Mouse (Mus musculus) heart, postnatal 14 days (tissue): ENCODE measurements around the gene Cox5a. TPM values are rescaled to one million over a fixed set of nuclear protein-coding genes. Genes with fewer than 3 reads are reported as not detected.

Experiments used
- DNase-seq, 2 experiments: peaks; one replicate each; pipeline ENCODE4 v3.0.0; 2021 to 2022
- intact Hi-C: fragments of 180-260 bp; cut with DNase I; formaldehyde crosslinking; loops from one replicate; pipeline ENCODE4 v1.15.1; 2025
- total RNA-seq, 2 experiments: library from RNA; stranded (reverse); gene quantifications; 2 replicates each; pipeline ENCODE4 v1.2.3; 2021

Cox5a gene
- total RNA-seq, 2 experiments from 2014 or later, result 2,287 to 2,318 TPM

DNA sequence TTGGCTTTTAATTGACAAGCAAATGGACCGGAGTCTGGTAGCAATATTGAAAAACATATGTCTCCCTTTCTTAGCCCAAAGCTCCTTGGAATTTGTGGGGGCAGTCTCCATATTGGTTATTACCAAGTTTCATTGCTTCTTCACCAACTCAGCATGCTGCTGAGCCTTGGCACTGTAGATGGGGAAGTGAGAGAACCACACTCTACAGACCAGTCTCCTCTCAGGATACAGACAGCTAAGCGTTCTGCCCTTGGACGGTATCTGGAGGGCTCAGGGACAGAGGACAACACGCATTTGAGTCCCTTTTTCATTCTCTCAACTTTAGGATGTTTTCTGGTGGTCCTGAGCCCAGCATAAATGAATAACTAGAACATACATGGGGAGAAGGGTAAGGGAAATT is 37.6 kb downstream of the Cox5a start:
- intact Hi-C loops, result no loop called here
- no peak for DNase-seq

DNA sequence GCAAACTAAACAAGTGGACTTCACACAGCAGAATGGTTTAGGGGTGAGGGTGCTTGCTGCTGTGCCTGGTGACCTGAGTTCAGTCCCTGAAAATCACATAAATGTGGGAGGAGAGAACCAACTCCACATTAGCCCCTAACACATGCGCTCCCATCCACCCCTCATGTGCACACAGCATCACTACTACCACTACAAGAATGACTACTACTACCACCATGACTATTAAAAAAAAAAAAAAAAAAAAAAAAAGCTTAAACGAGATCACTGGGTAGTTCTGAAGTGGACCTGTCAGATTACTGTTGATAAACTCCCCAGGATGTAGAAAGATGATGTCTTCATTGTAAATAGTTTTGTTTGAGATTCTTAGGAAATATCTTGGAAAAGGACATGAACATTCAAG is 38.5 kb downstream of the Cox5a start:
- intact Hi-C loops, result no loop called here
- no peak for DNase-seq

DNA sequence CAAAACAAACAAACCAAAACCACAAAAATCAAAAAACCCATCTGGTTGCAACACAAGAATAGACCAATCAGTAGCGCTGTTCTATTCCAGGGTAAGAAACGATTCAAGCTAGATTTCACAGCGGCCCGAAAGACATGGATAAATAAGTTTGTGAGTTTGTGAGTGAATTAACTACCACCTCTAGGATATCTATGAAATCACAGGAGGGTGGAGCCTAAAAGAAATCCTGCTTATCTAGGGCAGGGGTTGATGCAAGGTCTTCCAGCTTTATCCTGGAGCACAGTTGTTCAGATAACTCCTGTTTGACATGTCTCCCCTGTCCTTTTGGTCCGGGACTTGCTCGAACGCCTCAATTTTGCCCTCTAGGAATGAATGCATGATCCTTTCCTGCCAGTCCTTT is 39.2 kb downstream of the Cox5a start:
- DNase-seq, result no peak
- intact Hi-C loops, result no loop called here

DNA sequence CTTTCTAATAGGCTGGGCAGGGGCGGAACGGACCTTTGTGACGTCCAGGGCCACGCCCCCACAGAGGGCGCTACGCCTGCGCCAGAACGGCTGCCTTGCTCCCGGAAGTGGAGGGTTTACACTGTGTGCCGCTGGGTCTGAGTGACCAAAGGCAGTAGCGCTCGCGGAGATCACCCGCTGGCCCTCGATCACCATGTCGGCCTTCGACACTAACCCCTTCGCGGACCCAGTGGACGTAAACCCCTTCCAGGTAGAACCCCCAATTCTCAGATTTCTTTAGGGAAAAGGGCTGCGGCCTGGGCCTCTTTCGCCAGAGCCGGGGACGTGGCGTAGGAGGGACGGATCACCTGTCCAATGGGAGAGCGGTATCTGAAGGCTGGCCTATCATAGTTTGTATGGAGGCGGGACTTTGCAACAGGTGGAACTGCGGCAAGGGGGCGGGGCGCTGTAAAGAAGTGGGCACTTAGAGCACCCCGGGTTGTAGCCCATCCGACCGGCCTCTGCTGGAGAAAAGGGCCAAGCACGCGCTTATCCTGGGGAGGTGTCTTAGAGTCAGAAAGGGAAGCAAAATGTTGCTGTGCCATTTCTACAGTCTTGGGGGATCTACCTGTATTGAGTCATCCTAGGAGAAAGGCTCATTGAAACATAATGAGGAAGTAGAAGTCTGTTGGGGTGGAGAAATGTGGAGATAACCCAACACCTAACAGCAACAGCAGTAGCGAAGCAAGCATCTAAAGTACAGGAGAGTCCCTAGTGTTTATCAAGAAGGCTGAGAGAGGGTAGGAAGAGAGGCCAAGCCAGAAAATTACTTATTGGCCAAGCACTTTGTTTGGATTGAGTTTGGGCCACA is 40.0 kb downstream of the Cox5a start, which contains the start of gene Scamp2:
Scamp2 (plus strand) TSS at position 83 of the 850 bp plus-strand sequence.
- DNase-seq, result peak; percentile 92 to 94
- intact Hi-C loops, result no loop called here

DNA sequence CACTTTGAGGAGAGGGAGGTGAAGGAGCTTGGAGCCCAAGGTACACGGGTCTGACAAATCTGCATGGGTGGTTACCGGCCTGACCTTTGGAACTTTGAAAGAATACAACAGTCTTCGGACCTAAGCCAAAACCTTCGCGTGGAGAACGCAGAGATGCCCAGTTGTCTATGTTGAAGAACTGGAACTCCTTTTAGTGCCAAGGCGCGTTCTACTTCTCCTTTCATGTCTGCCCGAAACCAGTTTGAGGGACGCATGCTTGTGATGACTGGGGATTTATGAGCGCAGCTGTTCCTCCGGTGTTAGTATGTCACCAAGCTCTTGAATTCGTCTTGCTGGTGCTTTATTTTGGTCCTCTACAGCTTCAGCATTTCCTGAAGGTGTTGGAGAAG is 40.6 kb downstream of the Cox5a start:
- DNase-seq, result no peak

DNA sequence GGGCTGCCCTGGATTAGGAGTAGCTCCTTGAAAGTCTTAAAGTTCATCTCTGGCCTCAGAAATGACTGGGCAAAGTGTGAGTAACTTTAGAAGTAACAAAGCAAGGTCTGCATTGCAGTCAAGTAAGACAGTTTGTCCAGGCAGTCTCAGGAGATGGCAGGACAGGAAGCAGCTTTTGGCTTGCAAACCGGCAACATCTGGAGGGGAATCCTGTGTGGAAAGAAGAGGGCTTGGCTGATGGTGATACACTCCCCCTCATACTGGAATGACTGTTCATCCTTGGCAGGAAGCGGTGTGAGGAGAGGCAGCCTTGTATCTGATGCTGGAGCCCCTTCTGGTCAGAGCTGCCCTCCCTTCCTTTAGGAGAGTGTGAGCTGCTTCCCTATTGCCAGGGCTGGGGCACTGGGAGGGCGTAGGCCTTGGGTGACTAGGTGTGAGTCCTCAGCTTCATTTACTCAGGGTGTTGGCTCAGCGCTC is 41.9 kb downstream of the Cox5a start:
- intact Hi-C loops, result no loop called here
- peak; percentile 62 to 77 for DNase-seq

More for the DNA sequence above, 40.6 kb downstream of the Cox5a start:
- intact Hi-C loops, result no loop called here

DNA sequence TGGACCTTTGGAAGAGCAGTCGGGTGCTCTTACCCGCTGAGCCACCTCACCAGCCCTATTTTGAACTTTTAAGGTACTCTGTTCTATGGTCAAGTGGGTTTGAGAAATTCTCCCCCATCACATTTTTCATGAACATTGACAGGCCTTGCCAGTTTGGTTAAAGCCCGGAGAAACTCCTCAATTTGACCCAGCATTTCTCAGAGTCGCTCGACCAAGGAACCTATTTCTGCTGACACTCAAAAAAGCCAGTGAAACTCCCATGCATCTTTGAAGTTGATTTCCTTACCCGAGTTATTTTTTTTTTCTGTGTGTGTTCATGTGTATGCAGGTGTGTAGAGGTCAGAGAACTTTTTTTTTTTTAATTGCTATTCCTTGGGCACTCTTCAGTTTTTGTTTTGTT is 43.5 kb downstream of the Cox5a start:
- intact Hi-C loops, result no loop called here
- DNase-seq, result no peak

DNA sequence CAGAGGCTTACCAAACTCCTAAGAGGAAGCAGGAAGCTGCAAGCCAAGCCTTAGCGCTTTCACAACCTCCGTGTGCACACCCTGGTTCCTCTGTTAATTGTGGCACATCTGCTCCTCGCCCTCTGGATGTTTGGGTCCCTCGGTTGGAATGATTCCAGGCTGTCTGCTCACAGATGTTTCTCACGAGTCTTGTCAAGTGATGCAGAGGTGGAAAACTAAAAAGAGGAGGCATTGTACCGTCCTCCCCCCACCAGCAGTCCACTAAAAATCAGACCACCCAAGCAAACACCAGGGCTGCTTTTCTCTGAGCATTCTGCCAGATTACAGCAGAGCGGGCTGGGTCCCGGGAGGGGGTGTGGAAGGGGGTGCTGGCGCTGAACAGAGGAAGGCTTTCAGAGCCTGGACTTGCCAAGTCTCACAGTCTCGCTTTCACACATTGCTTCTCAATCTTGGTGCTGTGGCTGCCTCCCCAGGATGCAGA is 44.7 kb downstream of the Cox5a start:
- intact Hi-C loops, result no loop called here

DNA sequence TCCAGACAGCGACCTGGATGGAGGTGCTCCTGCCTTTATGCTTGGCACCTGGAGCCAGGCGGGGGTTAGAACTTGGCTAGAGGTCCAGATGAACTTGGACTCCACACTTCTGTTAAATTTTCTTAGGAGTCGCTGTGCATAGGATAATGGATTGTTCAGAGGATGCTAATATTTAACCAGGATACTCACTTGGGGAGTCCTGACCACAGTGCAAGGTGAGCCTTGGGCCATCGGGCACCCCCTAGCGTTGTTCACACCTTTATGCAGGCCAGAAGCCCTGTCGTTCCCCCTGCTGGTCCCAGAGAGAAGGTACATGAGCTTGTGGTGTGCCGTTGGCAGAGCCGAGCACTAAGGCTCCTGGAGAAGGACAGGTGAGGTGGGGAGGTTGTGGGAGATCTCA is 45.8 kb downstream of the Cox5a start:
- DNase-seq, result no peak
- intact Hi-C loops, result no loop called here

More for the DNA sequence above, 44.7 kb downstream of the Cox5a start:
- DNase-seq, result peak; percentile 46 to 66

DNA sequence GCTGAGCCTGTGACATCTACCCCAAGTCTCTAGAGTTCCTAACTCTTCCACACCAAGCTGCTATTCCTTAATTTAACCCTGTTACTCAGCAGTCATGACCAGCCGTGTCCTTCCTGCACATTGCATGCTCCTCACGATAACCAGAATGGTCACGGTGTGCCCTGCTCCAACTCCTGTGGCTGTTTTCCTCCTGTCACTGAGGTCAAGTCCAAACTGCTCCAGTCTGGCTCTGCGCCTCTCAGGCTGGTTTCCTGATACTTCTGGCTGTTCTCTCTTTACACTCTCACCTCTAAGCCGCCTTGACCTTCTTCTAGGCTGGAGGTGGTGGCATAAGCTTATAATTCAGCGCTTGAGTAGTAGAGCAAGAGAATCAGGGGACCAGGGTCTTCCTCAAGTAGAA is 47.4 kb downstream of the Cox5a start:
- DNase-seq, result no peak
- intact Hi-C loops, result no loop called here

DNA sequence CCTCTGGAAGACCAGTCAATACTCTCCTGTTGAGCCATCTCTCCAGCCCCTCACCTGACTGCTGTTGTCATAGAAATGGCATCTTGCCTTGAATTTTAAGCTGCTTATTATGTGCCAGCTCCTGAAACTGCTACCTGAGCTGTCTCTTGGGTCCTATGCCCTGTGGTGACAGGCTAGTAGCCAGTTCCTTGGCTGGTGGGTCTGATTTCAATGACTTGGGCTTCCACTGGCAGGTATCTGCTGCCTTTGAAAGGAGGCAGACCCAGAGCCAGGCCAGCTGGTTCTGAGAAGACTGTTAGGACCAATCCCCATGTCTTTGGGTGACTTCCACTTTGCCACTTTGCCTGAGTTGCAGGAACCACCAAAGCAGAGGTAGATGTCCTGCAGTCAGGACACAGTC is 53.3 kb downstream of the Cox5a start:
- intact Hi-C loops, result no loop called here
- no peak for DNase-seq

DNA sequence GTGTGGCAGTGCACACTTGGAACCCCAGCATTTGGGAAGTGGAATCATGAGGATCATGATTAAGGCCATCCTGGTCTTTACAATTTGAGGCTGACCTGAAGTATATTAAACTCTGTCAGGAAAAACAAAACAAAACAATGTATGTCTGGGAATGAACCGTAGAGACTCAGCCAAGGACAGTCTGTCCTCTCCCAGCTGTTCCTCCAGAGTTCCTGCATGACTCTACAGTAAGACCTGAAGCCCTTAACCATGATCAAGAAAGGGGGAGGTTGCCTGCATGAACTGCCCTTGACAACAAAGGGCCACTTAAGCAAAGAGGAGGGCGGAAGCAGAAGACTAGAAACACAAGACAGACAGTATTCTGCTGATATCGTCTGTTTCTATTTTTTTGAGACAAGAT is 54.5 kb downstream of the Cox5a start:
- no peak for DNase-seq
- intact Hi-C loops, result no loop called here

DNA sequence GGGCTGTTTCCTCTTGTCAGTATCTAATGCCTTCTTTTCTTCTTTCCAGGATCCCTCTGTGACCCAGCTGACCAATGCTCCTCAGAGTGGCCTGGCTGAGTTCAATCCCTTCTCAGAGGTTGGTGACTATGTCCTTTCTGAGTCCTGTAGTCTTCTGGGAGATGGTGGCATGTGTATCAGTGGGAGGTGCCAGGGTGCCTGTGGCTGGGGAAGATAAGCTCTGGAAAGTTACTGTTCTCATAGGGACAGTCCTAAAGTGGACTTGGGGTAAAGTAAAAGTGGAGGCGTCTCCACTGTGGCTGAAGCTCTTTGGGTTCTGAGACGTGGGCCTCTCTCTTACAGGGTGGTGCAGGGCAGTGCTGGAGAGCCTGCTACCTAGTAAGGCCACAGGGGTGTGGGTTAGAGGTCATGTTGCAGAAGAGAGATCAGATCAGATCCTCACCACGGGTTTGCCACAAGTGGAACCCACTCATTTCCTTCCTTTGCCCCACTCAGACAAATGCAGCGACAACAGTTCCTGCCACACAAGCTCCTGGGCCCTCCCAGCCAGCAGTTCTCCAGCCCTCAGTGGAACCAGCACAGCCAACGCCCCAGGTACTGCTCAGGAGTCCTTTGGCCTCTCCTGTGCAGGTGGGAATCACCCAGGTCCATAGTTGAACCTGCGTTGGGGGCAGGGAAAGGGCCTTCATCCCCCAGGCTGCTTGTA is 56.2 kb downstream of the Cox5a start:
- DNase-seq, result no peak
- intact Hi-C loops, result no loop called here

Other genes with a start within 250 kb of the Cox5a start
- gene Ppcdc, start 81.2 kb upstream of the Cox5a start, total RNA-seq, result 1 to 10 TPM; 9.0 to 9.3 TPM
- gene Scamp5, start 53.2 kb upstream of the Cox5a start, total RNA-seq, result 1 to 10 TPM; 7.4 to 7.7 TPM
- gene Rpp25, start 17.2 kb upstream of the Cox5a start, total RNA-seq, result 1 to 10 TPM; 1.5 to 1.8 TPM
- gene Fam219b, start 16.3 kb downstream of the Cox5a start, total RNA-seq, result 1 to 10 TPM; 5.0 to 5.9 TPM
- 100 to 1,000 TPM; 162 to 176 TPM for gene Mpi, start 31.5 kb downstream of the Cox5a start, total RNA-seq
- gene Scamp2, start 39.7 kb downstream of the Cox5a start, total RNA-seq, result 10 to 100 TPM; 28.0 to 32.7 TPM
- 1 to 10 TPM; 8.9 to 9.1 TPM for gene Ulk3, start 68.2 kb downstream of the Cox5a start, total RNA-seq
- not detected for gene Cplx3, start 85.0 kb downstream of the Cox5a start, total RNA-seq
- not detected for gene Lman1l, start 99.5 kb downstream of the Cox5a start, total RNA-seq
- gene Csk, start 132.4 kb downstream of the Cox5a start, total RNA-seq, result 10 to 100 TPM; 26.9 to 34.1 TPM
- not detected for gene Cyp1a2, start 162.4 kb downstream of the Cox5a start, total RNA-seq
- gene Cyp1a1, start 166.7 kb downstream of the Cox5a start, total RNA-seq, result not detected
- 1 to 10 TPM; 6.6 to 7.4 TPM for gene Edc3, start 187.3 kb downstream of the Cox5a start, total RNA-seq
- gene Clk3, start 244.6 kb downstream of the Cox5a start, total RNA-seq, result 10 to 100 TPM; 32.7 to 40.8 TPM